Mouse (Mus musculus) limb, embryonic 11.5 days (tissue): ENCODE data around the gene Zfand2b. TPM values are rescaled to one million over a fixed set of nuclear protein-coding genes. Genes with fewer than 3 reads are reported as not detected.

ENCODE experiments used
- ATAC-seq: fragments of 200-750 bp; cut with Nextera tagmentation; 2 replicates; pipeline ENCODE4 v1.8.0; 2017; ENCODE audit warnings: low read depth; ENCODE audit not compliant: insufficient number of reproducible peaks, low FRiP score, low TSS enrichment
- DNase-seq: peaks from one replicate; pipeline ENCODE4 v3.0.0-alpha.2; 2015; ENCODE audit warnings: low spot score
- H3K27ac ChIP-seq: fragments of 300-500 bp; sonication (generic); replicated peaks from 2 replicates; pipeline ENCODE4 v1.5.1; 2014; ENCODE audit warnings: low read depth, mild to moderate bottlenecking, low read length
- H3K27me3 ChIP-seq: fragments of 300-500 bp; sonication (generic); 2 replicates; pipeline ENCODE4 v1.6.1; 2014; ENCODE audit warnings: mild to moderate bottlenecking, low read length, mixed read lengths; ENCODE audit not compliant: control insufficient read depth, insufficient read depth
- H3K36me3 ChIP-seq: fragments of 300-500 bp; sonication (generic); 2 replicates; pipeline ENCODE4 v1.6.1; 2014; ENCODE audit warnings: mild to moderate bottlenecking, low read length, moderate library complexity, mixed read lengths; ENCODE audit not compliant: control insufficient read depth, insufficient read depth
- H3K4me1 ChIP-seq: fragments of 300-500 bp; sonication (generic); 2 replicates; pipeline ENCODE4 v1.6.1; 2014; ENCODE audit warnings: low read length, mixed read lengths; ENCODE audit not compliant: control insufficient read depth, insufficient read depth
- H3K4me2 ChIP-seq: fragments of 300-500 bp; sonication (generic); 2 replicates; pipeline ENCODE4 v1.6.1; 2014; ENCODE audit warnings: low read depth, mild to moderate bottlenecking, moderate library complexity; ENCODE audit not compliant: severe bottlenecking
- H3K4me3 ChIP-seq: fragments of 300-500 bp; sonication (generic); 2 replicates; pipeline ENCODE4 v1.5.1; 2014; ENCODE audit warnings: low read depth, low read length
- H3K9ac ChIP-seq: fragments of 300-500 bp; sonication (generic); 2 replicates; pipeline ENCODE4 v1.6.1; 2014; ENCODE audit warnings: mild to moderate bottlenecking, low read length
- H3K9me3 ChIP-seq: fragments of 300-500 bp; sonication (generic); 2 replicates; pipeline ENCODE4 v1.6.1; 2016; ENCODE audit warnings: low read length; ENCODE audit not compliant: control insufficient read depth
- WGBS: fragments of 180-500 bp; shearing (Covaris S2); extraction: QIAGEN DNeasy Blood & Tissue Kit; methylation state at CpG from one replicate; pipeline ENCODE4 v1.1.7; 2014; 5-methylcytosine and 5-hydroxymethylcytosine counted together
- polyA plus RNA-seq: library from polyadenylated mRNA; unstranded; fragments of >200 nt; fragmentation: Nextera tagmentation; extraction: Ambion mirVana; gene quantifications from 2 replicates; pipeline ENCODE4 v1.2.1, GENCODE M21; 2014

Zfand2b gene
- polyA plus RNA-seq, 1 experiment from 2014 or later: 31.3 TPM

GRCm38 (mm10) chr1:75136730-75137129 is 31.7 kb upstream of the Zfand2b start:
- DNase-seq (no peak), ATAC-seq (no peak)
- Histone ChIP-seq H3K27ac (no peak overlapping the region), H3K4me1 (peaks cover 5% of the 10 kb centered on the region; the same call in 1 of the 2 replicates), H3K4me2 (no peak overlapping the region), H3K36me3 (peaks cover 7% of the 10 kb centered on the region; the same call in 1 of the 2 replicates), H3K4me3 (no peak overlapping the region), H3K9ac (no peak overlapping the region), H3K9me3 (no peaks in the 10 kb centered on the region), H3K27me3 (no peaks in the 10 kb centered on the region)
- 54% methylated on average over 3 of the region's 3 CpGs for WGBS

- H3K9me3 ChIP-seq: no peaks in the 10 kb centered on the region
- ATAC-seq: no peak
- 95% methylated on average over 2 of the region's 2 CpGs for WGBS
- no peak overlapping the region for H3K27ac ChIP-seq
- H3K27me3 ChIP-seq: no peaks in the 10 kb centered on the region
- peaks cover 7% of the 10 kb centered on the region for H3K4me1 ChIP-seq
- no peak for DNase-seq
- no peak overlapping the region for H3K4me2 ChIP-seq
- no peak overlapping the region for H3K4me3 ChIP-seq
- no peak overlapping the region for H3K9ac ChIP-seq
- H3K36me3 ChIP-seq: peaks cover 7% of the 10 kb centered on the region; the same call in 1 of the 2 replicates
Observed at GRCm38 (mm10) chr1:75138448-75138847, 30.0 kb upstream of the Zfand2b start.

- peak overlapping the region; percentile 73 for H3K9ac ChIP-seq
- peaks cover 7% of the 10 kb centered on the region for H3K4me1 ChIP-seq
- peak overlapping the region; percentile 93 for H3K4me2 ChIP-seq
- no peaks in the 10 kb centered on the region for H3K27me3 ChIP-seq
- H3K36me3 ChIP-seq: peaks cover 9% of the 10 kb centered on the region; the same call in 1 of the 2 replicates
- H3K9me3 ChIP-seq: no peaks in the 10 kb centered on the region
- 63% methylated on average over 4 of the region's 4 CpGs for WGBS
- ATAC-seq (no peak), DNase-seq (no peak)
- H3K27ac ChIP-seq: no peak overlapping the region
- peak overlapping the region; percentile 73 for H3K4me3 ChIP-seq
Observed at GRCm38 (mm10) chr1:75140601-75141190, 27.8 kb upstream of the Zfand2b start.

GRCm38 (mm10) chr1:75141486-75142190 is 26.8 kb upstream of the Zfand2b start:
- Histone ChIP-seq H3K9me3 (no peaks in the 10 kb centered on the region), H3K27ac (no peak overlapping the region), H3K27me3 (no peaks in the 10 kb centered on the region), H3K4me2 (peak overlapping the region; percentile 93), H3K9ac (peak overlapping the region; percentile 73), H3K4me3 (peak overlapping the region; percentile 73), H3K4me1 (peaks cover 7% of the 10 kb centered on the region), H3K36me3 (peaks cover 7% of the 10 kb centered on the region)
- ATAC-seq (0 out of 2 replicates have a peak, but pooled peaks have one; percentile 15), DNase-seq (peak; percentile 63)
- WGBS: under 1% methylated on average over 53 of the region's 53 CpGs

- no peaks in the 10 kb centered on the region for H3K27me3 ChIP-seq
- DNase-seq: peak; percentile 97
- peaks cover 12% of the 10 kb centered on the region for H3K36me3 ChIP-seq
- peak within 1 kb of the TSS; percentile 93 for H3K4me2 ChIP-seq
- H3K9ac ChIP-seq: peak within 1 kb of the TSS; percentile 88
- WGBS: under 1% methylated on average over 80 of the region's 91 CpGs
- peak; percentile 85 for ATAC-seq
- H3K27ac ChIP-seq: peak within 1 kb of the TSS; percentile 93
- H3K4me1 ChIP-seq: peaks cover 7% of the 10 kb centered on the region
- H3K9me3 ChIP-seq: no peaks in the 10 kb centered on the region
- peak within 1 kb of the TSS; percentile 73 for H3K4me3 ChIP-seq
Observed at GRCm38 (mm10) chr1:75142301-75143261, 25.9 kb upstream of the Zfand2b start, which contains the start of the genes Cnppd1 and Retreg2. Gene Cnppd1, minus strand, starts transcription at chr1:75142711. Gene Retreg2, plus strand, starts transcription at chr1:75142778.

- H3K36me3 ChIP-seq: peaks cover 12% of the 10 kb centered on the region
- no peak for ATAC-seq
- no peak overlapping the region for H3K27ac ChIP-seq
- H3K4me3 ChIP-seq: no peak overlapping the region
- H3K9me3 ChIP-seq: no peaks in the 10 kb centered on the region
- 88% methylated on average over 3 of the region's 3 CpGs for WGBS
- H3K4me2 ChIP-seq: no peak overlapping the region
- H3K4me1 ChIP-seq: peaks cover 7% of the 10 kb centered on the region
- no peaks in the 10 kb centered on the region for H3K27me3 ChIP-seq
- no peak overlapping the region for H3K9ac ChIP-seq
- DNase-seq: no peak
Observed at GRCm38 (mm10) chr1:75145589-75145988, 22.9 kb upstream of the Zfand2b start.

- DNase-seq (no peak), ATAC-seq (no peak)
- 77% methylated on average over 7 of the region's 7 CpGs for WGBS
- H3K4me3 ChIP-seq: no peak overlapping the region
- H3K4me2 ChIP-seq: no peak overlapping the region
- no peaks in the 10 kb centered on the region for H3K9me3 ChIP-seq
- peaks cover 2% of the 10 kb centered on the region; the same call in 1 of the 2 replicates for H3K4me1 ChIP-seq
- H3K27me3 ChIP-seq: no peaks in the 10 kb centered on the region
- H3K9ac ChIP-seq: no peak overlapping the region
- H3K27ac ChIP-seq: no peak overlapping the region
- H3K36me3 ChIP-seq: peaks cover 12% of the 10 kb centered on the region
Observed at GRCm38 (mm10) chr1:75147411-75148135, 20.9 kb upstream of the Zfand2b start.
